Mouse (Mus musculus): ENCODE measurements around the gene Gm44965. TPM values are rescaled to one million over a fixed set of nuclear protein-coding genes. Genes with fewer than 3 reads are reported as not detected.

The Gm44965 gene
- not detected in 2 replicates for polyA plus RNA-seq (2014; fragmentation: Nextera tagmentation; extraction: Ambion mirVana)

- ATAC-seq (replicated peaks; ENCODE audit: insufficient number of reproducible peaks, low FRiP score, low TSS enrichment, low read depth), result peak; percentile 89
- 7% methylated on average over 42 of the region's 45 CpGs for WGBS
Observed at GRCm38 (mm10) chr6:48593158-48594042, at the start of gene Gm44965, which contains the start of gene Repin1. Gm44965 (plus strand) TSS chr6:48593941. Repin1 (plus strand) TSS chr6:48593883.

GRCm38 (mm10) chr6:48545251-48545650, 48.5 kb upstream of the Gm44965 start:
- no peak overlapping the region for H3K4me2 ChIP-seq (ENCODE audit: low read depth, low read length)
- H3K36me3 ChIP-seq (replicated peaks; ENCODE audit: control insufficient read depth, insufficient read depth, low read depth, low read length), result no peaks in the 10 kb centered on the region
- WGBS, result 80% methylated on average over 5 of the region's 5 CpGs
- no peaks in the 10 kb centered on the region for H3K27me3 ChIP-seq (ENCODE audit: control insufficient read depth, insufficient read depth, low read length)
- H3K27ac ChIP-seq (replicated peaks; ENCODE audit: low read depth, low read length), result no peak overlapping the region
- H3K9ac ChIP-seq (replicated peaks; ENCODE audit: low read length), result no peak overlapping the region
- DNase-seq (ENCODE audit: low spot score) (no peak), ATAC-seq (replicated peaks; ENCODE audit: insufficient number of reproducible peaks, low FRiP score, low TSS enrichment, low read depth) (no peak)
- H3K4me1 ChIP-seq (ENCODE audit: control insufficient read depth, insufficient read depth, low read length), result peaks cover 3% of the 10 kb centered on the region; the same call in 1 of the 2 replicates
- H3K4me3 ChIP-seq (ENCODE audit: low read depth, low read length), result no peak overlapping the region
- no peaks in the 10 kb centered on the region for H3K9me3 ChIP-seq (replicated peaks; ENCODE audit: control insufficient read depth, low read length)

More at GRCm38 (mm10) chr6:48593158-48594042, at the start of gene Gm44965, which contains the start of gene Repin1:
- peaks cover 2% of the 10 kb centered on the region; the same call in 1 of the 2 replicates for H3K4me1 ChIP-seq (ENCODE audit: control insufficient read depth, insufficient read depth, low read length)
- peak within 1 kb of the TSS; percentile 84 for H3K4me3 ChIP-seq (ENCODE audit: low read depth, low read length)
- no peaks in the 10 kb centered on the region for H3K27me3 ChIP-seq (ENCODE audit: control insufficient read depth, insufficient read depth, low read length)
- H3K4me2 ChIP-seq (ENCODE audit: low read depth, low read length), result peak within 1 kb of the TSS; percentile 78
- H3K9ac ChIP-seq (replicated peaks; ENCODE audit: low read length), result peak within 1 kb of the TSS; percentile 88
- peak; percentile 91 for DNase-seq (ENCODE audit: low spot score)
- H3K9me3 ChIP-seq (replicated peaks; ENCODE audit: control insufficient read depth, low read length), result peaks cover 14% of the 10 kb centered on the region
- peak within 1 kb of the TSS; percentile 78 for H3K27ac ChIP-seq (replicated peaks; ENCODE audit: low read depth, low read length)
- peaks cover 21% of the 10 kb centered on the region for H3K36me3 ChIP-seq (replicated peaks; ENCODE audit: control insufficient read depth, insufficient read depth, low read depth, low read length)

- H3K27me3 ChIP-seq (ENCODE audit: control insufficient read depth, insufficient read depth, low read length), result no peaks in the 10 kb centered on the region
- H3K36me3 ChIP-seq (replicated peaks; ENCODE audit: control insufficient read depth, insufficient read depth, low read depth, low read length), result no peaks in the 10 kb centered on the region
- ATAC-seq (replicated peaks; ENCODE audit: insufficient number of reproducible peaks, low FRiP score, low TSS enrichment, low read depth) (no peak), DNase-seq (ENCODE audit: low spot score) (peak; percentile 51)
- no peak overlapping the region for H3K9ac ChIP-seq (replicated peaks; ENCODE audit: low read length)
- H3K9me3 ChIP-seq (replicated peaks; ENCODE audit: control insufficient read depth, low read length), result no peaks in the 10 kb centered on the region
- H3K4me3 ChIP-seq (ENCODE audit: low read depth, low read length), result no peak overlapping the region
- no peak overlapping the region for H3K4me2 ChIP-seq (ENCODE audit: low read depth, low read length)
- WGBS, result 67% methylated on average over 1 of the region's 1 CpGs
- H3K4me1 ChIP-seq (ENCODE audit: control insufficient read depth, insufficient read depth, low read length), result peaks cover 3% of the 10 kb centered on the region; the same call in 1 of the 2 replicates
- H3K27ac ChIP-seq (replicated peaks; ENCODE audit: low read depth, low read length), result no peak overlapping the region
Observed at GRCm38 (mm10) chr6:48546271-48546670, 47.5 kb upstream of the Gm44965 start.

- Histone ChIP-seq H3K36me3 (replicated peaks; ENCODE audit: control insufficient read depth, insufficient read depth, low read depth, low read length) (no peaks in the 10 kb centered on the region), H3K4me1 (ENCODE audit: control insufficient read depth, insufficient read depth, low read length) (peaks cover 1% of the 10 kb centered on the region; the same call in 1 of the 2 replicates), H3K4me2 (ENCODE audit: low read depth, low read length) (no peak overlapping the region), H3K9me3 (replicated peaks; ENCODE audit: control insufficient read depth, low read length) (no peaks in the 10 kb centered on the region), H3K27ac (replicated peaks; ENCODE audit: low read depth, low read length) (no peak overlapping the region), H3K4me3 (ENCODE audit: low read depth, low read length) (no peak overlapping the region), H3K27me3 (ENCODE audit: control insufficient read depth, insufficient read depth, low read length) (no peaks in the 10 kb centered on the region), H3K9ac (replicated peaks; ENCODE audit: low read length) (no peak overlapping the region)
- no peak for ATAC-seq (replicated peaks; ENCODE audit: insufficient number of reproducible peaks, low FRiP score, low TSS enrichment, low read depth)
- 54% methylated on average over 4 of the region's 4 CpGs for whole genome bisulfite sequencing
- DNase-seq (ENCODE audit: low spot score), result no peak
Observed at GRCm38 (mm10) chr6:48546858-48547257, 46.9 kb upstream of the Gm44965 start.

- H3K4me2 ChIP-seq (ENCODE audit: low read depth, low read length), result no peak overlapping the region
- no peak overlapping the region for H3K4me3 ChIP-seq (ENCODE audit: low read depth, low read length)
- ATAC-seq (replicated peaks; ENCODE audit: insufficient number of reproducible peaks, low FRiP score, low TSS enrichment, low read depth), result no peak
- no peaks in the 10 kb centered on the region for H3K36me3 ChIP-seq (replicated peaks; ENCODE audit: control insufficient read depth, insufficient read depth, low read depth, low read length)
- no peaks in the 10 kb centered on the region for H3K9me3 ChIP-seq (replicated peaks; ENCODE audit: control insufficient read depth, low read length)
- H3K27me3 ChIP-seq (ENCODE audit: control insufficient read depth, insufficient read depth, low read length), result no peaks in the 10 kb centered on the region
- WGBS, result 89% methylated on average over 6 of the region's 6 CpGs
- no peak overlapping the region for H3K27ac ChIP-seq (replicated peaks; ENCODE audit: low read depth, low read length)
- no peak overlapping the region for H3K9ac ChIP-seq (replicated peaks; ENCODE audit: low read length)
- no peaks in the 10 kb centered on the region for H3K4me1 ChIP-seq (ENCODE audit: control insufficient read depth, insufficient read depth, low read length)
- DNase-seq (ENCODE audit: low spot score), result no peak
Observed at GRCm38 (mm10) chr6:48548314-48548713, 45.4 kb upstream of the Gm44965 start.

GRCm38 (mm10) chr6:48552918-48553317, 40.8 kb upstream of the Gm44965 start:
- no peaks in the 10 kb centered on the region for H3K36me3 ChIP-seq (replicated peaks; ENCODE audit: control insufficient read depth, insufficient read depth, low read depth, low read length)
- no peaks in the 10 kb centered on the region for H3K27me3 ChIP-seq (ENCODE audit: control insufficient read depth, insufficient read depth, low read length)
- WGBS, result 51% methylated on average over 4 of the region's 4 CpGs
- no peak overlapping the region for H3K4me3 ChIP-seq (ENCODE audit: low read depth, low read length)
- no peak overlapping the region for H3K9ac ChIP-seq (replicated peaks; ENCODE audit: low read length)
- ATAC-seq (replicated peaks; ENCODE audit: insufficient number of reproducible peaks, low FRiP score, low TSS enrichment, low read depth) (no peak), DNase-seq (ENCODE audit: low spot score) (peak; percentile 54)
- H3K4me2 ChIP-seq (ENCODE audit: low read depth, low read length), result no peak overlapping the region
- H3K9me3 ChIP-seq (replicated peaks; ENCODE audit: control insufficient read depth, low read length), result no peaks in the 10 kb centered on the region
- no peaks in the 10 kb centered on the region for H3K4me1 ChIP-seq (ENCODE audit: control insufficient read depth, insufficient read depth, low read length)
- no peak overlapping the region for H3K27ac ChIP-seq (replicated peaks; ENCODE audit: low read depth, low read length)

- no peaks in the 10 kb centered on the region for H3K27me3 ChIP-seq (ENCODE audit: control insufficient read depth, insufficient read depth, low read length)
- H3K4me1 ChIP-seq (ENCODE audit: control insufficient read depth, insufficient read depth, low read length), result no peaks in the 10 kb centered on the region
- peak overlapping the region; percentile 47; the same call in 1 of the 2 replicates for H3K4me3 ChIP-seq (ENCODE audit: low read depth, low read length)
- peak overlapping the region; percentile 72; the same call in 1 of the 2 replicates for H3K9ac ChIP-seq (replicated peaks; ENCODE audit: low read length)
- DNase-seq (ENCODE audit: low spot score) (no peak), ATAC-seq (replicated peaks; ENCODE audit: insufficient number of reproducible peaks, low FRiP score, low TSS enrichment, low read depth) (no peak)
- H3K36me3 ChIP-seq (replicated peaks; ENCODE audit: control insufficient read depth, insufficient read depth, low read depth, low read length), result no peaks in the 10 kb centered on the region
- H3K4me2 ChIP-seq (ENCODE audit: low read depth, low read length), result peak overlapping the region; percentile 61
- 80% methylated on average over 4 of the region's 4 CpGs for WGBS
- H3K9me3 ChIP-seq (replicated peaks; ENCODE audit: control insufficient read depth, low read length), result no peaks in the 10 kb centered on the region
- no peak overlapping the region for H3K27ac ChIP-seq (replicated peaks; ENCODE audit: low read depth, low read length)
Observed at GRCm38 (mm10) chr6:48553819-48554218, 39.9 kb upstream of the Gm44965 start.

Measured in embryonic facial prominence, embryonic 11.5 days (tissue).